Mouse (Mus musculus) intestine, embryonic 14.5 days (tissue): Measurements from ENCODE around the gene Samd4. TPM values are rescaled to one million over a fixed set of nuclear protein-coding genes. Genes with fewer than 3 reads are reported as not detected.

Experiments used
- ATAC-seq: fragments of 200-750 bp; cut with Nextera tagmentation; replicated peaks from 2 replicates; pipeline ENCODE4 v1.8.0; 2017; ENCODE audit warnings: low read depth, moderate number of reproducible peaks, moderate TSS enrichment, moderate library complexity; ENCODE audit not compliant: low FRiP score, low TSS enrichment
- DNase-seq: peaks from one replicate; pipeline ENCODE4 v3.0.0-alpha.2; 2018; ENCODE audit warnings: low spot score
- H3K27ac ChIP-seq: fragments of 300-500 bp; sonication (generic); 2 replicates; pipeline ENCODE4 v1.5.1; 2014; ENCODE audit warnings: low read depth, mild to moderate bottlenecking, control low read depth
- H3K27me3 ChIP-seq: fragments of 300-500 bp; sonication (generic); replicated peaks from 2 replicates; pipeline ENCODE4 v1.6.1; 2014; ENCODE audit warnings: low read length, control low read depth; ENCODE audit not compliant: control insufficient read depth, insufficient read depth
- H3K36me3 ChIP-seq: fragments of 300-500 bp; sonication (generic); 2 replicates; pipeline ENCODE4 v1.6.1; 2014; ENCODE audit warnings: low read length, control low read depth; ENCODE audit not compliant: control insufficient read depth, insufficient read depth
- H3K4me1 ChIP-seq: fragments of 300-500 bp; sonication (generic); replicated peaks from 2 replicates; pipeline ENCODE4 v1.6.1; 2014; ENCODE audit warnings: low read length, control low read depth, mixed read lengths; ENCODE audit not compliant: control insufficient read depth, insufficient read depth
- H3K4me2 ChIP-seq: fragments of 300-500 bp; sonication (generic); 2 replicates; pipeline ENCODE4 v1.6.1; 2014; ENCODE audit warnings: low read length
- H3K4me3 ChIP-seq: fragments of 300-500 bp; sonication (generic); 2 replicates; pipeline ENCODE4 v1.5.1; 2014; ENCODE audit warnings: low read depth, low read length, control low read depth, mixed read lengths
- H3K9ac ChIP-seq: fragments of 300-500 bp; sonication (generic); 2 replicates; pipeline ENCODE4 v1.6.1; 2014; ENCODE audit warnings: mild to moderate bottlenecking, low read length
- H3K9me3 ChIP-seq: fragments of 300-500 bp; sonication (generic); 2 replicates; pipeline ENCODE4 v1.6.1; 2016; ENCODE audit warnings: low read length, control low read depth; ENCODE audit not compliant: control insufficient read depth
- WGBS: fragments of 180-500 bp; shearing (Covaris S2); extraction: QIAGEN DNeasy Blood & Tissue Kit; methylation state at CpG from one replicate; pipeline ENCODE4 v1.1.7; 2014; 5-methylcytosine and 5-hydroxymethylcytosine counted together
- polyA plus RNA-seq: library from polyadenylated mRNA; unstranded; fragments of >200 nt; fragmentation: Nextera tagmentation; extraction: Ambion mirVana; gene quantifications from 2 replicates; pipeline ENCODE4 v1.2.1, GENCODE M21; 2014

Gene Samd4
- polyA plus RNA-seq, 1 experiment from 2014 or later: 4.4 TPM

- 41% methylated on average over 6 of the region's 6 CpGs for WGBS
- no peaks in the 10 kb centered on the region for H3K36me3 ChIP-seq
- no peak for ATAC-seq
- no peak overlapping the region for H3K4me2 ChIP-seq
- H3K27me3 ChIP-seq: no peaks in the 10 kb centered on the region
- H3K4me1 ChIP-seq: peaks cover 21% of the 10 kb centered on the region
- no peak overlapping the region for H3K9ac ChIP-seq
- peak overlapping the region; percentile 84 for H3K27ac ChIP-seq
- no peaks in the 10 kb centered on the region for H3K9me3 ChIP-seq
- no peak for DNase-seq
- H3K4me3 ChIP-seq: no peak overlapping the region
Observed at GRCm38 (mm10) chr14:46941077-46941476, 58.4 kb downstream of the Samd4 start.

GRCm38 (mm10) chr14:46941896-46942812 lies 59.5 kb downstream of the Samd4 start:
- H3K9ac ChIP-seq: no peak overlapping the region
- H3K27ac ChIP-seq: peak overlapping the region; percentile 84
- no peaks in the 10 kb centered on the region for H3K27me3 ChIP-seq
- peaks cover 21% of the 10 kb centered on the region for H3K4me1 ChIP-seq
- no peak overlapping the region for H3K4me3 ChIP-seq
- no peaks in the 10 kb centered on the region for H3K9me3 ChIP-seq
- WGBS: 39% methylated on average over 23 of the region's 23 CpGs
- DNase-seq: peak; percentile 72
- peak overlapping the region; percentile 31 for H3K4me2 ChIP-seq
- ATAC-seq: peak; percentile 84
- no peaks in the 10 kb centered on the region for H3K36me3 ChIP-seq

DNA sequence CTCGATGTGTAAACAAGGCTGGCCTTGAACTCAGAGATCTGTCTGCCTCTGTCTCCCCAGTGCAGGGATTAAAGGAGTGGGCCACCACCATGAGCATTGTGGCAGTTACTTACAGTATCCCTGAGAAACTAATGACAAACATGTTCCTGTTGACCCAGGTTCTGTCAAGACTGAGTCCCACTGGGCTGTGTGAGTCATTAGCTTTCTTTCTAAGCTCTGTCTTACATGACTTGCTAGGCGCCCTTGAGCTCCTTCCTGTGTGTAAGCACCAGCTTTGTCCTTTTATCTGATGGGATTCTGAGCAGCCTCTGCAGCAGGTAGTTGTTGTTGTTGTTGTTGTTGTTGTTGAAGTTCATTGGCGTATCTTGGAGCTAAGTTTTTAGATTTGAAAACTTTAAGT lies 61.8 kb downstream of the Samd4 start:
- Histone ChIP-seq H3K9ac (no peak overlapping the region), H3K4me2 (no peak overlapping the region), H3K27ac (no peak overlapping the region), H3K36me3 (no peaks in the 10 kb centered on the region), H3K4me3 (no peak overlapping the region), H3K9me3 (no peaks in the 10 kb centered on the region), H3K27me3 (no peaks in the 10 kb centered on the region), H3K4me1 (peaks cover 21% of the 10 kb centered on the region)
- DNase-seq (no peak), ATAC-seq (no peak)
- WGBS: 77% methylated on average over 3 of the region's 3 CpGs

DNA sequence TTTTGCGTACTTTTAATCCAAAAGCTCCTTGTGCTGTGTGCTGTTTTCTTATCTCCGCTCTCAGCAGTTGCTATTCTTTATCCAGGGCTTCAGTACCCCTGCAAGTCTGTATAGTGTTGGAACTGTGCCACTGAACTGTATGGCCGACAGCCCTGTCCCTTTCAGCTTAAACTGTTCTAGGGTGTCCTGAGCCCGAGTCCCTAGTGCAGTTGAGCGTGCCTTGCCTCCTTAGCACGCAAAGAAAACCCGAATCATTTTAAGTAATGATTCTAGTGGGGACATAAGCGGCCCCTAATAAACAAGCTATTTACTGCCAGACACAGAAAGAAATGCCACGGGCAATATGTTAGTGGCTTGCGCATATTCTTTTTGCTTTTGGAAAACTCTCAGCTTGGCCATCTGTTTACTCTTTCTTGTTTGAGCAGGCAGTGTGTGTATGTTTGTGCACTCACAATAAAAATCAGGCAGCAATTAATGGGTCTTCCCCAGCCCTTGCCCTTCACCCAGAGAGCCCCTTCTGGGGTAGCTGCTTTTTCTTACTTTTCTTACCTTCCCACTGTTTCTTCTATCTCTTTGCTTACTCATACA lies 63.3 kb downstream of the Samd4 start:
- no peaks in the 10 kb centered on the region for H3K9me3 ChIP-seq
- DNase-seq: no peak

GRCm38 (mm10) chr14:46947644-46948043 lies 65.0 kb downstream of the Samd4 start:
- no peak for DNase-seq
- H3K9me3 ChIP-seq: no peaks in the 10 kb centered on the region
- H3K36me3 ChIP-seq: no peaks in the 10 kb centered on the region
- no peaks in the 10 kb centered on the region for H3K27me3 ChIP-seq
- no peak overlapping the region for H3K4me2 ChIP-seq
- H3K4me3 ChIP-seq: no peak overlapping the region
- no peak overlapping the region for H3K27ac ChIP-seq
- H3K4me1 ChIP-seq: peaks cover 15% of the 10 kb centered on the region
- no peak for ATAC-seq
- 91% methylated on average over 3 of the region's 3 CpGs for WGBS
- no peak overlapping the region for H3K9ac ChIP-seq

More for the DNA sequence above, 63.3 kb downstream of the Samd4 start:
- H3K9ac ChIP-seq: no peak overlapping the region
- H3K4me2 ChIP-seq: no peak overlapping the region
- no peak overlapping the region for H3K4me3 ChIP-seq
- WGBS: 74% methylated on average over 10 of the region's 10 CpGs
- no peak overlapping the region for H3K27ac ChIP-seq
- ATAC-seq: no peak
- no peaks in the 10 kb centered on the region for H3K36me3 ChIP-seq
- H3K27me3 ChIP-seq: no peaks in the 10 kb centered on the region
- H3K4me1 ChIP-seq: peaks cover 26% of the 10 kb centered on the region

DNA sequence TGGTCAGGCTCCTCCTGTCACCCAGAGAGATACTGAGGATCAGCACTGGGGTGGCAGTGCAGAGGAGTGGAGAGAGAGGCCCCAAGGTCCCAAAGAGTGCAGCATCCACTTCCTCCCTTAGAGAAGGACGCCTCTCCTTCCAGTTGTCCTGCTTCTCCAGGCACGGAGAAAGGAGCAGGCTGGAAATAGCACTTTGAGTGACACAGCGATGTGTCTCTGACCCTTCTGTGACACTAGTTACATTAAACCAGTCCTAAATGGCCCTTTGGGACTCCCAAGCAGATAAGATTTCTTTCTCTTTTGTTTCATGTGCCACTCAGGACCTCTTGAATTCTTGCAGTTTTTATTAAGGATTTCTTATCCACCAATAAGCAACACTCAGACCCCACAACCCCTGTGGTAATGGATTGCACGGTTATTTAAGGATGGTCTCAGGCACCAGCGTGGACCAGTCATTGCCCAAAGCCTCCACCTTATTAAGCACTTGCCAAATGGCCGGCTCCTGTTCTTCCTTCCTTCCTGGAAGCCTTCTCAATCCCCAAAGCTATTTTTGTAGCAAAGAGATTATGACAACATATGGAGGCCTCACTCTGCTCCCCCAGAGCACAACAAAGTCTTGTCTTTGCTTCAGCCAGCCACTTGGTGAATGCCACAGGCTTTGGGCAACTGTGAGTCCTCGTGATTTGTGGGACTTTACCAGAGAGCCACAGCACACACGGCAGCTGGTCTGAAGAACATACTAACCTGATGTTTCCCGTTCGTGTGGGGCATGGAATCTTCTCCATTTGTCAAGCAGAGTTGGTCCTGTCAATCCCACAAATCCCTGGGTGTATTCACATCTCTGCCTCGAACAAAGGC lies 68.1 kb downstream of the Samd4 start:
- WGBS: 49% methylated on average over 11 of the region's 11 CpGs
- ATAC-seq: no peak

GRCm38 (mm10) chr14:46952264-46952663 lies 69.6 kb downstream of the Samd4 start:
- Histone ChIP-seq H3K27ac (no peak overlapping the region), H3K9me3 (no peaks in the 10 kb centered on the region), H3K27me3 (no peaks in the 10 kb centered on the region), H3K4me3 (no peak overlapping the region), H3K4me1 (peaks cover 25% of the 10 kb centered on the region), H3K36me3 (no peaks in the 10 kb centered on the region), H3K9ac (no peak overlapping the region), H3K4me2 (no peak overlapping the region)
- ATAC-seq (no peak), DNase-seq (no peak)
- 77% methylated on average over 2 of the region's 2 CpGs for WGBS

More for the DNA sequence above, 68.1 kb downstream of the Samd4 start:
- Histone ChIP-seq H3K27me3 (no peaks in the 10 kb centered on the region), H3K27ac (no peak overlapping the region), H3K4me2 (no peak overlapping the region; the same call in 1 of the 2 replicates), H3K4me3 (no peak overlapping the region), H3K36me3 (no peaks in the 10 kb centered on the region), H3K9ac (no peak overlapping the region), H3K9me3 (no peaks in the 10 kb centered on the region), H3K4me1 (peaks cover 18% of the 10 kb centered on the region)
- DNase-seq: no peak

- no peaks in the 10 kb centered on the region for H3K9me3 ChIP-seq
- DNase-seq (no peak), ATAC-seq (no peak)
- H3K4me3 ChIP-seq: no peak overlapping the region
- no peak overlapping the region for H3K9ac ChIP-seq
- H3K36me3 ChIP-seq: no peaks in the 10 kb centered on the region
- 37% methylated on average over 2 of the region's 2 CpGs for WGBS
- peaks cover 24% of the 10 kb centered on the region for H3K4me1 ChIP-seq
- no peak overlapping the region for H3K27ac ChIP-seq
- no peaks in the 10 kb centered on the region for H3K27me3 ChIP-seq
- no peak overlapping the region for H3K4me2 ChIP-seq
Observed at GRCm38 (mm10) chr14:46955109-46955508, 72.5 kb downstream of the Samd4 start.
